Mouse (Mus musculus) 3134 (cell line): ENCODE data around the gene Lix1l.
"Not testable (repeated sequence)": the region's sequence is repeated elsewhere in the genome, so short reads cannot be mapped to it uniquely, and the experiment has no call there.

Experiments used
- DNase-seq: peaks from one replicate; pipeline ENCODE4 v3.0.0-alpha.2; 2011; ENCODE audit warnings: low spot score; ENCODE audit not compliant: insufficient read length; ENCODE audit errors: extremely low read depth

Lix1l gene

GRCm38 (mm10) chr3:96581141-96581540 is 19.8 kb upstream of the Lix1l start:
- DNase-seq: no peak

DNA sequence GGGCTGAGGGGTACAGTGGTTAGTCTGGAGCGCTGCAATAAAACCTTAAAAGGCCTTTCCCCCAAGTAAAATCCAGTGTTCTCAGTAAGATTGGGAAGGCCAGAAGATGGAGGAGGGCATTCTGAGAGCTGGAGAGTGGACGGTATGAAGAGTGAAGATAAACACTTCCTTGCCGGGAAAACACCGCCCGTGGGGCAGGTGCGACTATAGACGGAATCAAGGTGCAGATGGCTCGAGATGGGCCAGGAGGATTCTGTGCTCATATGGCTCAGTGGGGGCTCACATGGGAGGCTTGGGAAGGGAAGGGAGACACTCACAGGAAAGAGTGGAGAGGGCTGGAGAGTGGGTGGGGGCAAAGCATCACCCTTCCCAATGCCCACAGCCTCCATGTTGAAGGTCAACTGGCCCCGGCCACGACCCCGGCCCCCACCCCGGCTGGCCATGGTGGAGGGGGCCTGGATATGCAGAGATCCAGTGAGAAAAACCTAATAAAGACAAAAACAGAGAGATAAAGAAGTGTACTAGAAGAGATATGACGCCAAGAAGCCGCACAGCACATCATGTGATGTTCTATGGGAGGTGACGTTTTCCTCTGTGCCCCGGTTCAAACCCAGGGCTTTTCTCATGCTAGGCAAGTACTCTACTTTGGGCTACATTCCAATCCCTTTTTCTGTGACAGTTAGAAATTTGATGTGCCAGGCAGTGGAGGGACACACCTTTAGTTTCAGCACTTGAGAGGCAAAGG is 19.0 kb upstream of the Lix1l start:
- no peak for DNase-seq

DNA sequence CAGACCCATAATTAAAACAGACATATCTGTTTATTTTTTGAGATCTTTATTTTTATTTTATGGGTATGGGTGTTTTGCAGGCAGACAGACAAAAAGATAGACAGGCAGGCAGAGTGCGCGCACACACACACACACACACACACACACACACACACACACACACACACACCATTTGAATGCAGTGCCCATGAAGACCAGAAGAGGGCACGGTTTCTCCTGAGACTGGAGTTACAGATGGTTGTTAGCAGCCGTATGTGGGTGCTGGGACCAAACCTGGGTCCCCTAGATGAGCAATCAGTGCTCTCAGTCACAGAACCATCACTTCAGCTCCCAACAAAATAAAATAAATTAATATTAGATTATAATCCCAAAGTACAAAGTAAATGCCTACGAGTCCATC is 17.6 kb upstream of the Lix1l start:
- DNase-seq: no peak

DNA sequence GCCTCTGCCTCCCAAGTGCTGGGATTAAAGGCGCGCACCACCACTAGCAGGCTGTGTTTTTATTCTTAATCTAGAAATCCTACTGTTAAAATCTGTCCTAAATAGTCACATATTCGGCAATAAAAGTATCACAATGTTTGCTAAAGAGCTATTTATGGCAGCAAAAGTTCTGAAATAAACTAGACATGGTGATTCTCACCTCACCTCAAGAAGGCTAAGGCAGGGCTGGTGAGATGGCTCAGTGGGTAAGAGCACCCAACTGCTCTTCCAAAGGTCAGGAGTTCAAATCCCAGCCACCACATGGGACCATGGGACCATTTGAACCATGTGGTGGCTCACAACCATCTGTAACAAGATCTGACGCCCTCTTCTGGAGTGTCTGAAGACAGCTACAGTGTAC is 10.3 kb upstream of the Lix1l start:
- no peak for DNase-seq

- DNase-seq: no peak
These were observed 7.6 kb upstream of the Lix1l start for GRCm38 (mm10) chr3:96593374-96593773.

DNA sequence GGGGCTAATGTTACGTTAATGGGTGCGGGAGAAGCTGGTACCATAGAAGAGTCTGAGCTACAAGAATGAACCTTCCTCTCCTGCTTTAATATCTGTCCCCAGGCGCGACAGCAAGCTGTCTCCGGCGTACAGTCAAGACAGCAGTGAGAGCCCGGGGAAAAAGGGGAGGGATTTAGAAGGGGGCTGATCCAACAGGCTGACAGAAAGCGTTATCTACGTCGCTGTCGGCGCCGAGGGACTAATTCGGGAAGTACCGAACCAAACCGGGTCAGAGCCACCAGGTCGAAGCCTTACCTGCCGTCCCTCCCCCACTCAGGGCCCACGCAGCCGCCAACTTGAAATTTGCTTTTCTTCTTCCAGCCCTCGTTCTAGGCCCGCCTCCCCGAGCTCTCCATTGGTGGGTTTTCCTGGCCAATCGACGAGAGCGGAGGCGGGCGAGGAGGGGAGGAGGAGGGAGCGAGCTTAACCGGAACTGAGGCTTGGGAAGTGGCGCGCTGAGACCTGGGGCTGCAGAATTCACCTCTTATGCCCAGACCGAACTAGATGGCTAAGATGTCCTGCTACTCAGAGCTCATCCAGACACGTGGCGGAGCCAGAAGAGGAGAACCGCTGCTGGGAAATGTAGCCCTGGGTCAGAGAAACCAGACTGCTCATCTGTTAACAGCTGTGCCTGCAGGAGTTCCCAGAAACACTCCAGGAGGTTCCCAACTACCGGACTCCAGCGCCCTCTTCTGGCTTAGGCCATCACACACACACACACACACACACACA is 7.0 kb upstream of the Lix1l start, which contains the start of gene Polr3gl:
Polr3gl (minus strand) TSS at position 392 of the 771 bp plus-strand sequence.
- peak; percentile 94 for DNase-seq

DNA sequence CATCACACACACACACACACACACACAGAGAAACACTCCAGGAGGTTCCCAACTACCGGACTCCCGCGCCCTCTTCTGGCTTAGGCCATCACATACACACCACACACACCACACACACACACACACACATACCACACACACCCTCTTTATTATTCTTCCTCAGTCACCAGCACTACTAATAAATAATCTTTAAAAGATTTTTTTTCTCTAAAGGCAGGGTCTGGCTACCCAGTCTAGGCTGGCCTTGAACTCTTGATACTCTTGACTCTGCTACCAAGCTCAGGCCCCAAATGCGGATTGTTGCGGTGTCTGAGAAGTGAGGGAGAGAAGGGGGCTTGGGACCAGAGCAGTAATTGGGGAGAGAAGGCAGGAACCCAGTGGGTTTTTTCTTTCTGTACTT is 6.1 kb upstream of the Lix1l start:
- DNase-seq: no peak

DNA sequence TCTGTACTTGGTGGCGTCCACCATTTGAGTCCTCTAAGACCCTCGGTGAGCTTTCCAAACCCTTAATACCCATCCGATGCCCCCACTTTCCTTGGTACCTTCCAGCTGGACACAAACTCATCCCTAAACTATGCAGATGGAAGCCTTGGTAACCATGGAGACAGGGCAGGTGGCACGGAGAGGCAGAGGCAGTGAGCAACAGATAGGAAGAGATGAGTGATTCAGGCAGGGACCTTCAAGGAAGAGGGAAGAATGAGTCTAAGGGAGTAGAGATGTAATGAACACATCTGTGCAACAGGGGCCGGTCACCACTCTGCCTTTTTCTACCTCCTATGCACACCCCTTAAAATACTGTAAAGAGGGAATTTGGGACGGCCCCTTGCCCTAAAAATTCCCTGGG is 5.3 kb upstream of the Lix1l start:
- no peak for DNase-seq

DNA sequence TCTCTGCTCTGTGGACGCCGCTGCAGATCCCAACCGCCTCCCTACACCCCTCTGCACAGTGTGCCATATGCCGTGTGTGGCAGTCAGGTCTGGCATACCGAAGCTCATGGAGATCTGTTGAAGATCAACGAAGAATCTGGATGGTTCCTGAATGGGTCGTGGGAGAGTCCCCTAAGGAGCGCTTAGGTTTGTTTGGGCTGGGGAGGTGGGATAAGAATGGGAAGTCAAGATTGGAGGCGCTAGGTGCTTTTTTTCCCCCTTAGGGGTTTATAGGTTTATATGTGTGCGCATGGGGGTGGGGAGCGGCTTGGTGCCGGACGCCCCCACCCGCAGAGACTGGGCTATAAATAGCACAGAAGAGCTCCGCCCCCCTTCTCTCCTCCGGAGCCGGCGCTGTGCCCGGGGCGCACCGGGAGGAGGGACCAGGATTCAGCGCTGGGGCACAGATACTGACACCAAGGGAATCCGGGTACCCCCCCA is 4.7 kb upstream of the Lix1l start, which contains the start of gene Ankrd34a:
Ankrd34a (plus strand) TSS at position 409 of the 480 bp plus-strand sequence.
- no peak for DNase-seq

DNA sequence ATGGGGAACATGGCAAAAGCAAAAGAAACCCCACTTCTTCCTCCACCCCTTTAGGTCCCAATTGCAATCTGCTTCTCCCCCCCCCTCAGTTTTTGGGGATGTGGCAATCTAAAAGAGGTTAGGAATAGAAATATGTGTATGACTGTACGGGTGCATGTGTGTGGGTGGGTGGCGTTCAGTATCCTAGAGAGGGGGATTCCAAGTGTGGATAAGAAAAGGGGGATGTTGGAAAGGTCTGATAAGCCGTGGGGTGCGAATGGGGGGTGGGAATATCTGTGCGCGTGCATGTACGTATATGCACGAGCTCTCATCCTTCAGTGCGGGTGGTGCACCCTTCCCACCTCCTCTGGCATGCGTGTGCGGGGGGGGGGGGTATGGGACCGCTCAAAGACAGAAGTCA is 4.1 kb upstream of the Lix1l start:
- DNase-seq: no peak

- DNase-seq: no peak
These were observed 3.5 kb upstream of the Lix1l start for GRCm38 (mm10) chr3:96597435-96597891.

- DNase-seq: no peak
These were observed 2.5 kb upstream of the Lix1l start for GRCm38 (mm10) chr3:96598156-96599068.

GRCm38 (mm10) chr3:96599069-96599393 is 1.9 kb upstream of the Lix1l start:
- DNase-seq: no peak

GRCm38 (mm10) chr3:96599411-96599810 is 1.5 kb upstream of the Lix1l start:
- DNase-seq: no peak

GRCm38 (mm10) chr3:96601251-96601787 is 370 bp downstream of the Lix1l start:
- DNase-seq: peak; percentile 82

DNA sequence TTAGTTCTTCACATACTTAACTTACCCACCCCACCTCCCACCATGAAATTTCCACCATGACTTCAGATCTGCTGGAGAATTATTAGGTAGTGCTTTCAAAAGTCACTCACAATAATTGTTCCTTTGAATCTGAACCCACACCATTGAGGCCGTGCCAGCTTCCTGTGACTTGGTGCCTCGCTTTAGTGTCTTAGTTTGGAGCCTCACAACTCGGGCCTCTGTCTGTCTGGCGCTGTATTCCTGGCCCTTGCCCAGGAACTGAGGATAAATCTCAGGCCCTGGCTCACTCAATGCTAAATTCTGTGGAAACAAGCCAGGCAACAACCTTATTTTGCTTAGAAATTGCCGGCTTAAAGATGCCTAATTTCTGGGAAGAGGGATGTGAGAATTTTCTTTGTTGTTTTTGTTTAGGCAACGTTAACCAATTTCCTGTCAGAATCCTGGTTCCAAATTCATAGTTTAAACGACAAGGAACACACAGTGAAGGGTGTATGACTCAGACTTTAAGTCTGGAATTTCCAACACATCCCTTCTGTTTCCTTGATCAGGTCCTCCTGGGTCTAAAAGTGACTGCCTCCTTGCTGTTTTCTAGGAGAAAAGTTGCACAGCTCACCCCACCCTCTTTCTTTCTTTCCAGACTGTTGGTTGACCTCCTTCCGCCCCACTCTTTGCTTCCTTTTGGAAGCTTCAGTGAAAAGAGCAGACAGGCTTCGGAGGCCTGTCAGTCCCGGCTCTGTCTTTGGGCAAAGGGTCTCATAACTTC is 1.2 kb downstream of the Lix1l start:
- no peak for DNase-seq

DNA sequence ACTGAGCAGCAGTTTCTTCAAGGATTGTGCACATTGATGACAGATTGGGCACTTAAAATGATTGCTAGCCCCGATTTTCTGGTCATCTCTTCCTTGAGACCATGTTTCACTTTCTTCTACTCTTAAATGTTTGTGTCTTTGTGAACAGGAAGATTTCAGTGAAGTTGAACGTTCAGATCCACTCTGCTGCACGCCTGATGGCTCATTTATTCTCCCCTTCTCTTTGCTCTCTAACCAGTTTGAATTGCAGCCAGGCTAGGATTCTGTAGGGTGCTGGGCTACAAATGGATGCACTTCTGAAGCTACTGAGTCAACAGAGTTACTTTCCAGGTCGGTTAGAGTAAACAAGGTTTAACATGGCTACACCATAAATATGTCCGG is 1.7 kb downstream of the Lix1l start:
- DNase-seq: no peak

- no peak for DNase-seq
These were observed 2.4 kb downstream of the Lix1l start for GRCm38 (mm10) chr3:96603311-96603710.

GRCm38 (mm10) chr3:96606007-96606406 is 5.1 kb downstream of the Lix1l start:
- DNase-seq: not testable (repeated sequence)

DNA sequence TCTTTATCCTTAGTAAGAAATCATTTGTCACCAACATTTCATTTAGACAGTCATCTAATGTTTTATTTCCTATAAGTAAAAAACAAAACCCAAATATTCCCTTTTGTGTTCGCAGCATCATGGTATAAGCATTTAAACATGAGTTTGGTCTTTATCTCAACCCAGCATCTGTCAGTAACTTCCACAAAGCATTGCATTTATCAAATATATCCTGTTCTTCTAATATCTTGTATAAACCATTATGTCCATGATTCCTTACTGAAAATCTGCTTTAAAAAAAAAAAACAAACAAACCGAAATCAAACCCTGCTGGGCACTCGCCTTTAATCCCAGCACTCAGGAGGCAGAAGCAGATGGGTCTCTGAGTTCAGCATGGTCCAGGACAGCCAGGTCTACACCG is 5.7 kb downstream of the Lix1l start:
- DNase-seq: no peak
